Mouse (Mus musculus) hindbrain, embryonic 14.5 days (tissue): Measurements from ENCODE around the gene Olfr117. TPM values are rescaled to one million over a fixed set of nuclear protein-coding genes. Genes with fewer than 3 reads are reported as not detected.
"Not testable (repeated sequence)": the region's sequence is repeated elsewhere in the genome, so short reads cannot be mapped to it uniquely, and the experiment has no call there.

Experiments used
- ATAC-seq: fragments of 200-750 bp; cut with Nextera tagmentation; 2 replicates; pipeline ENCODE4 v1.8.0; 2017; ENCODE audit warnings: moderate number of reproducible peaks, mild to moderate bottlenecking, moderate TSS enrichment, moderate library complexity; ENCODE audit not compliant: low FRiP score
- DNase-seq: peaks from one replicate; pipeline ENCODE4 v3.0.0-alpha.2; 2015; ENCODE audit warnings: low spot score
- H3K27ac ChIP-seq: fragments of 300-500 bp; sonication (generic); 2 replicates; pipeline ENCODE4 v1.5.1; 2014; ENCODE audit warnings: mild to moderate bottlenecking, moderate library complexity
- H3K27me3 ChIP-seq: fragments of 300-500 bp; sonication (generic); 2 replicates; pipeline ENCODE4 v1.6.1; 2014; ENCODE audit warnings: mild to moderate bottlenecking, low read length, mixed read lengths; ENCODE audit not compliant: control insufficient read depth, insufficient read depth
- H3K36me3 ChIP-seq: fragments of 300-500 bp; sonication (generic); replicated peaks from 2 replicates; pipeline ENCODE4 v1.6.1; 2014; ENCODE audit not compliant: control insufficient read depth, insufficient read depth
- H3K4me1 ChIP-seq: fragments of 300-500 bp; sonication (generic); replicated peaks from 2 replicates; pipeline ENCODE4 v1.6.1; 2014; ENCODE audit warnings: antibody characterized with exemption, low read length, mixed read lengths; ENCODE audit not compliant: control insufficient read depth, insufficient read depth
- H3K4me2 ChIP-seq: fragments of 300-500 bp; sonication (generic); replicated peaks from 2 replicates; pipeline ENCODE4 v1.6.1; 2014; ENCODE audit warnings: mild to moderate bottlenecking, moderate library complexity
- H3K4me3 ChIP-seq: fragments of 300-500 bp; sonication (generic); replicated peaks from 2 replicates; pipeline ENCODE4 v1.5.1; 2014; ENCODE audit warnings: mild to moderate bottlenecking, low read length
- H3K9ac ChIP-seq: fragments of 300-500 bp; sonication (generic); 2 replicates; pipeline ENCODE4 v1.6.1; 2014
- H3K9me3 ChIP-seq: fragments of 300-500 bp; sonication (generic); 2 replicates; pipeline ENCODE4 v1.6.1; 2016; ENCODE audit warnings: low read length; ENCODE audit not compliant: control insufficient read depth
- WGBS: fragments of 180-500 bp; shearing (Covaris S2); extraction: QIAGEN DNeasy Blood & Tissue Kit; methylation state at CpG from one replicate; pipeline ENCODE4 v1.1.7; 2014; 5-methylcytosine and 5-hydroxymethylcytosine counted together
- polyA plus RNA-seq: library from polyadenylated mRNA; unstranded; fragments of >200 nt; fragmentation: Nextera tagmentation; extraction: Ambion mirVana; gene quantifications from 2 replicates; pipeline ENCODE4 v1.2.1, GENCODE M21; 2014

Olfr117 gene
- polyA plus RNA-seq = not detected in 2 replicates

GRCm38 (mm10) chr17:37663682-37664081 lies at the start of gene Olfr117:
Gene Olfr117 (minus strand): TSS chr17:37663782.
- Histone ChIP-seq H3K27me3 (no peaks in the 10 kb centered on the region), H3K4me1 (no peaks in the 10 kb centered on the region), H3K9me3 (no peaks in the 10 kb centered on the region), H3K4me2 (no peak within 1 kb of the TSS), H3K9ac (no peak within 1 kb of the TSS), H3K4me3 (no peak within 1 kb of the TSS), H3K27ac (no peak within 1 kb of the TSS), H3K36me3 (no peaks in the 10 kb centered on the region)
- 61% methylated on average over 1 of the region's 1 CpGs for WGBS
- ATAC-seq = no peak
- DNase-seq = no peak

- H3K4me3 ChIP-seq, H3K36me3 ChIP-seq, DNase-seq, H3K9me3 ChIP-seq, H3K9ac ChIP-seq, H3K4me2 ChIP-seq, H3K4me1 ChIP-seq, H3K27ac ChIP-seq, ATAC-seq, H3K27me3 ChIP-seq: not testable (repeated sequence)
- WGBS = 61% methylated on average over 1 of the region's 1 CpGs
Measured at GRCm38 (mm10) chr17:37696264-37696663, 32.7 kb upstream of the Olfr117 start, which contains the start of gene Olfr119. Gene Olfr119 (plus strand): TSS chr17:37696564.

GRCm38 (mm10) chr17:37666688-37667087 lies 3.1 kb upstream of the Olfr117 start, which contains the start of gene Olfr118:
Gene Olfr118 (plus strand): TSS chr17:37666988.
- no peaks in the 10 kb centered on the region for H3K9me3 ChIP-seq
- no peak within 1 kb of the TSS for H3K27ac ChIP-seq
- WGBS = 71% methylated on average over 2 of the region's 2 CpGs

GRCm38 (mm10) chr17:37627009-37627408 lies 36.6 kb downstream of the Olfr117 start, which contains the start of the genes Olfr115 and Olfr116:
Gene Olfr115 (minus strand): TSS chr17:37627109.
Gene Olfr116 (minus strand): TSS chr17:37627199.
- 85% methylated on average over 2 of the region's 2 CpGs for WGBS
- H3K9ac ChIP-seq = no peak within 1 kb of the TSS

More at GRCm38 (mm10) chr17:37666688-37667087, 3.1 kb upstream of the Olfr117 start, which contains the start of gene Olfr118:
- no peak within 1 kb of the TSS for H3K4me2 ChIP-seq
- no peaks in the 10 kb centered on the region for H3K27me3 ChIP-seq
- no peaks in the 10 kb centered on the region for H3K36me3 ChIP-seq
- DNase-seq = no peak
- H3K9ac ChIP-seq = no peak within 1 kb of the TSS
- H3K4me3 ChIP-seq = no peak within 1 kb of the TSS
- no peak for ATAC-seq
- H3K4me1 ChIP-seq = no peaks in the 10 kb centered on the region

More at GRCm38 (mm10) chr17:37627009-37627408, 36.6 kb downstream of the Olfr117 start, which contains the start of the genes Olfr115 and Olfr116:
- no peaks in the 10 kb centered on the region for H3K36me3 ChIP-seq
- no peak within 1 kb of the TSS for H3K4me3 ChIP-seq
- H3K4me2 ChIP-seq = no peak within 1 kb of the TSS
- ATAC-seq (no peak), DNase-seq (no peak)
- H3K9me3 ChIP-seq = peaks cover 14% of the 10 kb centered on the region; the same call in 1 of the 2 replicates
- no peaks in the 10 kb centered on the region for H3K27me3 ChIP-seq
- H3K27ac ChIP-seq = no peak within 1 kb of the TSS
- no peaks in the 10 kb centered on the region for H3K4me1 ChIP-seq

Other genes with a start within 250 kb of the Olfr117 start
- not detected in 2 replicates for gene Olfr108, start 218.3 kb downstream of the Olfr117 start, polyA plus RNA-seq
- not detected in 2 replicates for gene Olfr109, start 204.9 kb downstream of the Olfr117 start, polyA plus RNA-seq
- not detected in 2 replicates for gene H2-M2, start 180.2 kb downstream of the Olfr117 start, polyA plus RNA-seq
- gene Olfr110, start 171.3 kb downstream of the Olfr117 start, polyA plus RNA-seq = not detected in 2 replicates
- not detected in 2 replicates for gene Olfr111, start 155.8 kb downstream of the Olfr117 start, polyA plus RNA-seq
- not detected in 2 replicates for gene Olfr112, start 94.3 kb downstream of the Olfr117 start, polyA plus RNA-seq
- not detected in 2 replicates for gene Olfr113, start 86.1 kb downstream of the Olfr117 start, polyA plus RNA-seq
- gene Olfr114, start 71.0 kb downstream of the Olfr117 start, polyA plus RNA-seq = not detected in 2 replicates
- not detected in 2 replicates for gene Olfr115, start 36.7 kb downstream of the Olfr117 start, polyA plus RNA-seq
- not detected in 2 replicates for gene Olfr116, start 36.6 kb downstream of the Olfr117 start, polyA plus RNA-seq
- not detected in 2 replicates for gene Olfr118, start 3.2 kb upstream of the Olfr117 start, polyA plus RNA-seq
- not detected in 2 replicates for gene Olfr119, start 32.8 kb upstream of the Olfr117 start, polyA plus RNA-seq
- not detected in 2 replicates for gene Olfr120, start 58.0 kb upstream of the Olfr117 start, polyA plus RNA-seq
- gene Olfr121, start 85.1 kb upstream of the Olfr117 start, polyA plus RNA-seq = not detected in 2 replicates
- not detected in 2 replicates for gene Olfr122, start 104.8 kb upstream of the Olfr117 start, polyA plus RNA-seq
- gene Olfr123, start 129.7 kb upstream of the Olfr117 start, polyA plus RNA-seq = not detected in 2 replicates
- not detected in 2 replicates for gene Olfr124, start 136.1 kb upstream of the Olfr117 start, polyA plus RNA-seq
- gene Olfr125, start 169.2 kb upstream of the Olfr117 start, polyA plus RNA-seq = not detected in 2 replicates
- gene Olfr126, start 183.7 kb upstream of the Olfr117 start, polyA plus RNA-seq = not detected in 2 replicates
- not detected in 2 replicates for gene Olfr127, start 236.7 kb upstream of the Olfr117 start, polyA plus RNA-seq